Mouse (Mus musculus): ENCODE results near the gene Adgrf1.

DNA sequence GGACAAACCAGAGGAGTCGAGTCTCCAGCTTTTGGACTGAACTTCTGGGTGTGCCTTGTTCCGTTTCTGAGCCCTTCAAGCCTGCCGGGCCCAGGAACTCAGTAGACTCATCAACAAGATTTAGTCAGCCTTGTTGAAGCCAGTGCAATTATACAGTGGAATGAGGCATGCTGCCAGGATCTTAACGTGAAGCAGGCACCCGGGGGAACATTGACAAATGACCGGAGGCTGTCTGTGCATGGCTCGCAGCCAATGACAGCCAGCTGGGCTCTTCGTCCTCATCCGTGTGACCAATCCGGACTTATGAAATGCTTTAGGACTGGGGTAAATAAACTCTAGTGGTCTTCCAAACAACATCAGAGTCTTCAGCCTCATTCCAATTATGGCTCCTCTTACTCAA is 29.0 kb upstream of the Adgrf1 start:
- no peak for TF ChIP-seq POLR2A (IDR thresholded peaks at IDR 0.05; ENCODE audit: insufficient read depth, low read length)
- no peak for TF ChIP-seq EP300 (IDR thresholded peaks at IDR 0.05; ENCODE audit: insufficient read depth, low read depth, low read length)
